Comparison of ENCODE assay signal across 10 mouse cellular contexts in genomic region chr3:144010558-144010957, GRCm38 (mm10).
DNase-seq lines count a peak whose midpoint lies in the region; ATAC-seq and TF ChIP-seq lines count a peak whose summit lies in the region.
"Had no signal": no experiment of that assay in that cellular context is flagged by ENCODE, and none has a peak within 500 bp of the region (broad histone marks: within the 10 kb centered on the region; RNA-seq: fewer than 3 reads in every experiment).

No protein-coding gene starts in this region.

- no peak for TF ChIP-seq CTCF in thymus, adult 2 months (IDR thresholded peaks at IDR 0.05; ENCODE audit: borderline replicate concordance, control insufficient read depth, extremely low read depth, insufficient read depth, low read length, poor library complexity)

- no peaks in the 10 kb centered on the region for H3K9me3 ChIP-seq in heart, embryonic 11.5 days (replicated peaks; ENCODE audit: control insufficient read depth, low read length)
- no peaks in the 10 kb centered on the region for H3K9me3 ChIP-seq in kidney, embryonic 15.5 days (replicated peaks)
- H3K9me3 ChIP-seq: liver, embryonic 15.5 days had no signal

- H3K4me3 ChIP-seq in heart, embryonic 11.5 days (ENCODE audit: low read depth, low read length): no peak overlapping the region
- H3K4me3 ChIP-seq in thymus, adult 2 months (ENCODE audit: control insufficient read depth, insufficient read depth, low read length): no peak overlapping the region
- no peak overlapping the region for H3K4me3 ChIP-seq in kidney, embryonic 15.5 days (replicated peaks)
- H3K4me3 ChIP-seq: liver, embryonic 15.5 days had no signal

- no peak overlapping the region; the same call in 1 of the 2 replicates for H3K9ac ChIP-seq in heart, embryonic 11.5 days (ENCODE audit: low read depth, low read length)
- H3K9ac ChIP-seq in kidney, embryonic 15.5 days: no peak overlapping the region
- H3K9ac ChIP-seq: liver, embryonic 15.5 days had no signal

- no peaks in the 10 kb centered on the region for H3K27me3 ChIP-seq in heart, embryonic 11.5 days (ENCODE audit: control insufficient read depth, insufficient read depth, low read length)
- H3K27me3 ChIP-seq in thymus, adult 2 months (ENCODE audit: control insufficient read depth, insufficient read depth, low read length): no peaks in the 10 kb centered on the region
- no peaks in the 10 kb centered on the region for H3K27me3 ChIP-seq in kidney, embryonic 15.5 days
- H3K27me3 ChIP-seq: liver, embryonic 15.5 days had no signal

- DNase-seq in heart, adult 9 months (ENCODE audit: low spot score in 2 of 2): no peak
- peak; percentile 6 for DNase-seq in thymus, postnatal 14 days
- no peak for DNase-seq in thymus, adult 2 months
- peak; percentile 48 for DNase-seq in retina, postnatal 1 day
- DNase-seq in gastrocnemius, adult 8-10 months (ENCODE audit: low spot score in 2 of 2): no peak
- no peak for DNase-seq in natural killer cell, adult 2 months (ENCODE audit: low spot score in 2 of 2)
- DNase-seq: heart, adult 11 months had no signal

- H3K27ac ChIP-seq in heart, embryonic 11.5 days (ENCODE audit: low read depth, low read length): no peak overlapping the region
- H3K27ac ChIP-seq in thymus, adult 2 months (ENCODE audit: control insufficient read depth, insufficient read depth, low read length): no peak overlapping the region
- H3K27ac ChIP-seq in kidney, embryonic 15.5 days: no peak overlapping the region
- H3K27ac ChIP-seq: liver, embryonic 15.5 days had no signal

- H3K4me1 ChIP-seq in heart, embryonic 11.5 days (ENCODE audit: control insufficient read depth, insufficient read depth, low read length): peaks cover 5% of the 10 kb centered on the region; the same call in 1 of the 2 replicates
- peaks cover 3% of the 10 kb centered on the region; the same call in 1 of the 2 replicates for H3K4me1 ChIP-seq in thymus, adult 2 months (replicated peaks; ENCODE audit: control insufficient read depth, insufficient read depth, low read length)
- H3K4me1 ChIP-seq in kidney, embryonic 15.5 days: peaks cover 32% of the 10 kb centered on the region
- H3K4me1 ChIP-seq: liver, embryonic 15.5 days had no signal

- peak overlapping the region; percentile 44 for H3K4me2 ChIP-seq in heart, embryonic 11.5 days
- H3K4me2 ChIP-seq in kidney, embryonic 15.5 days: 0 out of 2 replicates have a peak overlapping the region, but pooled peaks have one; percentile 12
- H3K4me2 ChIP-seq: liver, embryonic 15.5 days had no signal

- ATAC-seq in heart, embryonic 11.5 days (replicated peaks; ENCODE audit: insufficient number of reproducible peaks, low FRiP score, low TSS enrichment): no peak
- ATAC-seq in kidney, embryonic 15.5 days (replicated peaks; ENCODE audit: low FRiP score): peak; percentile 49; the same call in 1 of the 2 replicates

- WGBS in heart, embryonic 11.5 days (ENCODE audit: insufficient replicate concordance): 22% methylated on average over 6 of the region's 6 CpGs
- WGBS in thymus, adult 2 months: 46% methylated on average over 6 of the region's 6 CpGs
- 23% methylated on average over 6 of the region's 6 CpGs for WGBS in kidney, embryonic 15.5 days

- no peaks in the 10 kb centered on the region for H3K36me3 ChIP-seq in heart, embryonic 11.5 days (ENCODE audit: control insufficient read depth, insufficient read depth, low read length)
- no peaks in the 10 kb centered on the region for H3K36me3 ChIP-seq in thymus, adult 2 months (ENCODE audit: control insufficient read depth, insufficient read depth, low read length)
- no peaks in the 10 kb centered on the region for H3K36me3 ChIP-seq in kidney, embryonic 15.5 days
- H3K36me3 ChIP-seq: liver, embryonic 15.5 days had no signal

- no peak for TF ChIP-seq POLR2A in thymus, adult 2 months (IDR thresholded peaks at IDR 0.05; ENCODE audit: control insufficient read depth, extremely low read depth, insufficient read depth, low read length, poor library complexity)

Comparison
In these comparisons a context has a peak if more than half of its experiments do, and no peak if none do; other contexts are left out.
1. DNase-seq: peak in thymus, postnatal 14 days (single experiment) and retina, postnatal 1 day (single experiment); none in heart, adult 9 months (0 of 2), thymus, adult 2 months (single experiment), gastrocnemius, adult 8-10 months (0 of 2) and natural killer cell, adult 2 months (0 of 2).